Mouse (Mus musculus): Measurements from ENCODE around the gene Hoxb6. TPM values are rescaled to one million over a fixed set of nuclear protein-coding genes. Genes with fewer than 3 reads are reported as not detected.
A peak's percentile ranks its signal among the peaks of the same experiment; 100 is the strongest.

Gene Hoxb6
- total RNA-seq (2021), result not detected

GRCm38 (mm10) chr11:96291681-96292564 is at the start of gene Hoxb6:
Gene Hoxb6 (plus strand): TSS chr11:96292476.
- intact Hi-C loops (cut with DNase I), result loop anchor here (5.0 kb wide), 1 partner anchor 60 kb away; the partner anchor contains the start of gene Hoxb2

DNA sequence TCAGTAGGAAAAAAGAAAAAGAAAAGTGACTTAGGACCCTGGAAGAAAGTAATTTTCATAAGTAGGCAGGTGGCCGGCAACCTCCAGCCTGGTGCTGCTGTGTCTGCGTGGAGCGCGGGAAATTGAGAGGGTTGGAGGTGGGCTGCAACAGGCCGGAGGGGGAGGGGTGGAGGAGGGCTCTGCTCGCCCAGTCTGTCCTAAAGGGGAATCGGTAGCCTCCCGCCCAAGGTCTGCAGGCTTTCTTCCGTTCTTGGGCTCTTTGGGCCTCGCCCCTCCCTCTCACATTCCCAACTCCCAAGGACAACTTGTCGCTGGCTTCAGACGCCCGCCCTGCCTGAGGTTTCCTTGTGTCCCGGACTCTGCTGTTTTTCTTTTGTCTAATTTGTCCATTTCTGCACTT is 41.4 kb upstream of the Hoxb6 start:
- DNase-seq (ENCODE audit: extremely low spot score in 1 of 2, low spot score in 2 of 2), result no peak
- intact Hi-C loops (cut with DNase I), result no loop called here

More at GRCm38 (mm10) chr11:96291681-96292564, at the start of gene Hoxb6:
- DNase-seq (ENCODE audit: extremely low spot score in 1 of 2, low spot score in 2 of 2), result no peak

DNA sequence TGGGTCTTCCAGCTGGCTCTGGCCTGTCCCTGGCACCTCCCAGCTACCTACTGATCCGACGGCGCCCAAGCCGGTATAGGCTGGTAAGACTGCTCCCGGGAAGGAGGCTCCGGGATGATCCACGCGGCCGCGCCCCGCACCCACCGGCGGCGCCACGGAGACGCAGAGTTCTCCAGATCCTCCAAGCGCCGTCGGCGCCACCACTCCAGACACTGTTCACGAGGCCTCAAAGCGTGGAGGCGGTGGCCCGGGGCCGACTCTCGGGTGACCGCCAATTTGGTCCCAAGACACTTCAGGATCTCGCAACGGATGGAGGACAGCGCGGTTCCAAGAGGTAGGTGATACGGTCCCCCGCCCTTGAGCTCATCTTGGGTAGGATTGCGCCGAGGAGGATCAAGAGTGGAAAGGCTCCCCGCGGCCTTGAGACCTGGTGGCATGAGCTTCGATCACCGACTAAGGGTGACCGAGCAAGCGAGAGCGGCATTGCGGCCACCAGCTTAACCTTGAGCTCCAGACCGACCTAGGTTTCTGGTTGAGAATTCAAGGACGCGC is 40.7 kb upstream of the Hoxb6 start:
- DNase-seq (ENCODE audit: extremely low spot score in 1 of 2, low spot score in 2 of 2), result no peak
- intact Hi-C loops (cut with DNase I), result no loop called here

DNA sequence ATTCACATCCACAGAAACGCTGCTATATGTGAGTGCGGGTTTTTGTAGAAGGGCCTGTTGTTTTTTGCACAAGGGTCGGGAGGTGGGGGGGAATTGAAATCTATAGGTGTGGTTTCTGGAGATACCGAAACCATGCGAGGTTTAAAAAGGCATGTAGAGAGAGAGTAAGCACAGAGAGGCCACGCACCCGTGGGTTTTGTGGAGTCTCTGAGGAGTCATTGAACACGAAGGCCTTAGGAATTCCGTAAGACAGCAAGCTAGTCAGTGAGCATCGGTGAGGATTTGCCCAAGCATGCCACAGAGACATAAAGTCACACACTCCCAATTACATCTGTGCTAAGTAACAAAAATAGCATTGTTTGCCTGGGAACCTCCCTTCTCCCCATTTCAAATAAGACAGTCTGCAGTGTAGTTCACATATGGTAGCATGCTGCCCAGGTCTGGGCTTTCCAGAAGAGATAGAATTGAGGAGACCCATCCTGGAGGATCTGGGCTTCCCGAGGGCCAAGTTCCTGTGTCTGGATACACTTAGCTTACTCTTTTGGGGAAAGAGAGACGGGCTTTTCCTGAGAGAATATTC is 39.6 kb upstream of the Hoxb6 start:
- intact Hi-C loops (cut with DNase I), result no loop called here
- no peak for DNase-seq (ENCODE audit: extremely low spot score in 1 of 2, low spot score in 2 of 2)

- intact Hi-C loops (cut with DNase I), result no loop called here
- no peak for DNase-seq (ENCODE audit: extremely low spot score in 1 of 2, low spot score in 2 of 2)
These were observed 38.1 kb upstream of the Hoxb6 start for GRCm38 (mm10) chr11:96254221-96254620.

DNA sequence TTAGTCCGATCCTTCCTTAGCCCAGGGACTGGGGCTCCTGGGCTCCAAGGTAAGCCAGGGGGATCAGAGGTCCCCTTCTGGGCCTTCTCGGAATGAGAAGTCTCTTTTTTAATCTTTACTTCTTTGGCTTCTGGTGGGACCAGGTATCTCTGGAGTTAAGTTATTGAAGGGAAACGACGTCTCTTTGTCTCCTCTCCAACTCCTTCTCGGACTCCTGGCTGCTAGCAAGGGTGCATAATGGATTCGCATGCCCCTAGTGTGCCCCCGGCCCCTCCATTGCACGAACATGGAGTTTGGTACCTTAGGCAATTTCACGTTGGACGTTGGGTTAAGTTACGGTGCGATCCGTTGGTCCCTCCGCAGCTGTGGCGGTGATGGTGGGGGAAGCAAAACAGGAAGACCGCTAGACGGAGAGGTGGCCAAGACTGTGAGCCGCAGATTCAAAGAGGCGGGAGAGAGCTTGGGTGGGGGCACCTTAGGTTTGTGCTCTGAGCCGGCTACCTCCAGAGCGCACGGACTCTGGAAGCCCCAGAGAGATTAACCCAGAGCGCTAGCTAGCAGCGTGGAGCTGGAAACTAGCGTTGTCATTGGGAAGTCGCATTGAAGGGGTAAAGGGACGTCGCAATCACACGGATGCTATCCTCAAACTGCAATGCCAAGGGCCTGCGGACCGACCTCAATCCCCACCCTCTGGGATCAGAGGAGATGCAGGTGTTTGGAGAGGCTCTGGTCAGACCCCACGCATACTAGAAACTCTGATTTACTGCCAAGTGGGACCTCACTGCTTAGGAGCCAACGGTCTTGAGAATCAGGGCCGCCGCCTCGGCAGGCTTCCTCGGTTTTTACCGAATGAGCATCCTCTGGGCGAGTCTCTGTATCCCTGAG is 36.9 kb upstream of the Hoxb6 start:
- intact Hi-C loops (cut with DNase I), result no loop called here
- no peak for DNase-seq (ENCODE audit: extremely low spot score in 1 of 2, low spot score in 2 of 2)

DNA sequence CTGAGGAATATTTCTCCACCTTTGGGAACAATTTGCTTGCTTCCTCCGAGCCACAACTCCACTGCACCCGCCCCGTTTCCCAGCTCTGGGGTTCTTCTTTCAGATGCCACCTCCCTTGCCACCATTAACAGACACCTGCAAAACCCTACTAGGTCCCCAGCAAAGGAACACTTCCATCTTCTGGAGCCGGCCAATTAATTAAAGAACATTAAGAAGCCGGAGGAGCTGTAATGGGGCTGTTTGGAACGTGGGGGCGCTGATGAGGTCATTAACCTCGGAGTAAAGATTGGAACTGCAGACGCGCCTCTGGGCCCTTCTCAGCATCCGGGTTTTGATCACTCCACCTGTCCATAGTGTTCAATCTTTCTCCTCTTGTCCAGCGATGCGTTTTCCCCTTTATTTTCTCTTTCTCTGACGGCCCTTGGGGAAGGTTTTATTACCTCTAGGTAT is 36.3 kb upstream of the Hoxb6 start:
- DNase-seq (ENCODE audit: extremely low spot score in 1 of 2, low spot score in 2 of 2), result no peak
- intact Hi-C loops (cut with DNase I), result no loop called here

DNA sequence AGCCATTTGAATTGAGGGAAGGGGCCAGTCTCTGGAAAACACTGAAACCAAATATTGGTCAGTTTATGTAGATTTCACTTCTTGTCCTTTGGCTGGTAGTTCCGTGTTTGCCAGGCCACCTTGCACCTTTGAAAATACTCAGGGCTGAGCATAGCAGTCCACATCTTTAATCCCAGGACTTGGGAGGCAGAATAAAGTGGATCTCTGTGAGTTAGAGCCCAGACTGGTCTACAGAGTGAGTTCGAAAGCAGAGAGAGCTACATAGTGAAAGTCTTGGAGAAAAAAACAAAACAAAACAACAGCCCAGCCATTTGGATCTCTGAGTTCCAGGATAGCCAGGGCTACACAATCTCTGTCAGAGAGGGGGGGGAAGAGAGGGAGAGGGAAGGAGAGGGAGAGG is 35.1 kb upstream of the Hoxb6 start:
- intact Hi-C loops (cut with DNase I), result no loop called here

DNA sequence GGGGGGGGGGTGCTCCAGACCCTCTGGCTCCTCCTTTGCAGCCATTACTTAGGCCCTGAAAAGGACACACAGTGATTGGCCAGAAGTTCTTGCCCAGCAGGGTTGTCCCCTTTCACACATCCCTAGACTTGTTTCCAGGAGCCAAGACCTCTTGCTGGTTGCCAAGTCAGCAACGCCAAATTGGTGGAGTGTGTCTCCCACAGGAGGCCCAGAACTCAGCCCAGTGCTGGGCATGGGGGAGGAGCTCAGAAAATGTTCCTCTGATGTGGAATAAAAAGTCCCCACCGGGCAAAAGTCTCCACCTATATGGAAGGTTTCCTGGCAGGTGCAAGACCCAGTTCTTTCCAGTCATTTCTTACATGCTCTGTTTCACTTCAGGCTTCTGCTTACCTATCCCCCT is 33.2 kb upstream of the Hoxb6 start:
- DNase-seq (ENCODE audit: extremely low spot score in 1 of 2, low spot score in 2 of 2), result no peak
- intact Hi-C loops (cut with DNase I), result no loop called here

More for the DNA sequence above, 35.1 kb upstream of the Hoxb6 start:
- DNase-seq (ENCODE audit: extremely low spot score in 1 of 2, low spot score in 2 of 2), result no peak

DNA sequence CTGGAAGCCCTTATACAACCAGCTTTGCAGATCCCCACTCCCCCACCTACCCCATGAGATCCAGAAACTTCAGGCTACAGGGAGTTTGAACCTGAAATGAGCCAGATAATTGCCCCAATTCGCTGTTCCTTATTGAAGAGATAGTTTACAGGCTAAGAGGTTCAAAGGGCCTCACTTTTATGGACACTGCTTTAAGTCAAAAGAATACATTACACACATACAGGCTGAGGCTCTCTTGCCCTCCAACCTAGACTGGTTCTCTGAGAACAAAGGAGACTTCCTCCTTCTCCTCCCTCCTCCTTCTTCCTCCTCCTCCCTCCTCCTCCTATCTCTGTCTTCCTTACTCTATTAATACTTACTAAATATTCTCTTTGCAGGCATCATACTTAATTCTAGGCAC is 32.8 kb upstream of the Hoxb6 start:
- DNase-seq (ENCODE audit: extremely low spot score in 1 of 2, low spot score in 2 of 2), result no peak
- intact Hi-C loops (cut with DNase I), result no loop called here

GRCm38 (mm10) chr11:96260310-96260970 is 31.8 kb upstream of the Hoxb6 start:
- intact Hi-C loops (cut with DNase I), result loop anchor here (5.0 kb wide), 1 partner anchor 58 kb away; no protein-coding TSS in a partner anchor
- DNase-seq (ENCODE audit: extremely low spot score in 1 of 2, low spot score in 2 of 2), result no peak

DNA sequence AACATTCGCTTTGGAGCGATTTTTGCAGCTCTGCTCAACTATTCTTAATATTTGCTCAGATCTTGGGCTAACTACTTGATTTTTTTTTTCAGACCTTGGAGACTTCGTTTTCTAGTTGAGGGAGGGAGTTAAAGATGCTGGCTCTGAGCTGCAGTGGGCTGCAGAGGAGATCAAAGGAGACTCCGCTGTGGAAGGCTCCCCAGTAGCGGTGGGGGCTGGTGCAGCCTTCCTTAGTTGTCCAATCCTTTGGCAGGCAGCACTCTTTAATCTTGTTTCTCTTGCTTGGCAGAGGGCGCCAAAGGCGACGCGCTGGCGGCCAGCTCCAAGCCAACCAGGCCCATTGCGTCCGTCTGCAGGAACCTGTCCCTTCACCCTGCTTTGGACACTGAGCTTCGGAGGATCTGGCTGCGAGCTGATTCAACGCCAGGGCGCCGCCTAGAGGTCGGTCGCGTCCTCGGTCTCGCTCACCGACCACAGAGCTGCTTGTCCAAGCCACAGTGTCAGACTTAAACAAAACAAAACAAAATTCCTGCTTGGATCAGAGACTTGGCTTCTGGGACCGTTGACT is 30.9 kb upstream of the Hoxb6 start:
- intact Hi-C loops (cut with DNase I), result loop anchor here (5.0 kb wide), 1 partner anchor 59 kb away; no protein-coding TSS in a partner anchor
- DNase-seq (ENCODE audit: extremely low spot score in 1 of 2, low spot score in 2 of 2), result peak in 1 of 2 experiments; percentile 52

DNA sequence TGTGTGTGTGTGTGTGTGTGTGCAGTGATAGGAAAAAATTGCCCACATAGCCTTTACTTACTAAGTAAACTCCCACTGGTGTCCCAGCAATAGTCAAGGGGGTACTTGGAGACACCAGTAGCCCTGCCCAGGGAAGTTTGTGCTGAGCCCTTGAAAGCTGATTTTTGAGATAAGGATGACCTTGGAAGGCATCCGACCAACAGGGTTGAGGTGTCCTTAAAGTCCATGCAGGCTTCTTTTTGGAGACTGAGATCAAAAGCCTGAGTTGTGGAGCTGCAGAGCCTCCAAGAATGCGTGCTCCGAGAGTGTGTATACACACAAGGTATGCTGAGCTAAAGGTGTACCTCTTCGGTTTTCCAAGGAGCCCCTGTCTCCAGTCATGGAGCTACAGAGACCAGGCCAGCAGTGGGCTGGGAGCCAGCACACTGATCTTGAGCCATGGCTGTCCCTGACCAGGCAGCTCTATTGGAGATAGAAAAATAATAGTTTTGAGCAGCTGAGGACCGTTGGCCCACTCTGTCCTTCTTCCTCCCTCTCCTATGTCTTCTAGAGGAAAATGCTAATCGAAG is 29.9 kb upstream of the Hoxb6 start:
- intact Hi-C loops (cut with DNase I), result loop anchor here (5.0 kb wide), 1 partner anchor 60 kb away; no protein-coding TSS in a partner anchor
- no peak for DNase-seq (ENCODE audit: extremely low spot score in 1 of 2, low spot score in 2 of 2)

DNA sequence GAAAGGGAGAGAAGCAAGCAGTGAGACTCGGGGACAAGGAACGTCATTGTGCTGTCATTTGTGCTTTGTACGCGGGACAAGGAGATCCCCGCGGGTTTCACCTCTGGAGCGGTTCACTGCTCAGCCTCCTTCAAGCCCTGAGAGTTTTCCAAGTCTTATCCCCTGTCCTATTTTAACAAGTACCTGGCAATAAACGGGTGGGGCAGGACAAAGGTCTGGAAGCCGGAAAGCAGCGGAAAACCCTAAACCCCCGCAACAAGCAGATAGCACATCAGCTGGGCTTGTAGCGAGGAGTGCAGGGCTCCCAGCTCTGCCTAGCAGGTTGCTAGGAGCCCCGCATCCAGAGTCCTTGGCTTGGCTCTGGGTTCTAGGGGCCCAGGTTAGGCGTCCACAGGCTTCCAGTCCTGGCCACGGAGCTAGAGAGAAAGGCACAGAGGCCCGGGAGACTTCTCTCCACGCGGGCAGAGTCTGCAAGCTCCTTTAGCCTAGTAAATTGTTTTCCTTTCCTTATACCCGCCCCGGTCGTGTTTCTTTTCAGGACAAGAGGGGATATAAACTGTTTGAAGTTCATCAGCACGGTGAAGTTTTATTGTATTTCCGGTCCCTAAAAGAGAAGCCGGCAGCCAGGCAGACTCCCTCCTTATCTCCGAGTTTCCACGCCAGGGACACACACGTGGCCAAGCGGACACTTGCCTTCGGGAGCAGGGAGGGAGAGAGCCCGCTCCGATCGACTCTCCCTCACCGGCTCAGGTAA is 28.5 kb upstream of the Hoxb6 start:
- DNase-seq (ENCODE audit: extremely low spot score in 1 of 2, low spot score in 2 of 2), result no peak
- intact Hi-C loops (cut with DNase I), result loop anchor here (5.0 kb wide), 1 partner anchor 62 kb away; no protein-coding TSS in a partner anchor

DNA sequence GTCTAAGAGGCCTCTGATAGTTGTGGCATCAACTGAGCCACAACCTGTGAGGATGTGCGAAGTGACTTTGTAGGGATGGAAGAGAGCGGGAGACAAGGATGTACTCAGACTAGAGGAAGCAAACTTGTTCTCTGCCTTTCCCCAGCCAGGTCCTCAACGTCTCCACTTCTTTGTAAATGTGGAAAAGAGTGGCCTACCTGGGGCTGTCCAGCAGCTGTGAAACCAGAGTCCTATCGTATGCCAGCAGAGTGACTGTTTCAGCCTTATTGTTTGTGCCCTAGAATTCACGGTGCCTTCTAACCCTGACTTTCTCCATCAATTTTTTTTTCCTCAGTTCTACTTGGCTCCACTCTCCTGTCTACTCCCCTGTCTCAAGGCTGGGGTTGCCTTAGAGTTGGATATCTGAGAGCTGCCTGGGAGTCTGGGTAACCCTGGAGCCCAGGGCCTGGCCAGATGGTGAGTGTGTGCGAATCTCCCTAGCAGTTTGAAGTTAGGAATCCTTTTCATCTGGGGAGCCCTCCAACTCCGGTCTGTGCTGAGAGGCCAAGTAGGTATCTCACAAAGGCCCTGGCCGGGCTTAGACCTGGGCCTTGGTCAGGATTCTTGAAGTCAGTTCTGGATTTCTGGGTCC is 27.8 kb upstream of the Hoxb6 start:
- no peak for DNase-seq (ENCODE audit: extremely low spot score in 1 of 2, low spot score in 2 of 2)
- intact Hi-C loops (cut with DNase I), result loop anchor here (5.0 kb wide), 1 partner anchor 62 kb away; no protein-coding TSS in a partner anchor

GRCm38 (mm10) chr11:96265954-96266353 is 26.3 kb upstream of the Hoxb6 start:
- intact Hi-C loops (cut with DNase I), result no loop called here
- DNase-seq (ENCODE audit: extremely low spot score in 1 of 2, low spot score in 2 of 2), result no peak

All from left cerebral cortex, postnatal 10 days (tissue).